Mouse (Mus musculus) skeletal muscle tissue, adult 2 months (tissue): ENCODE measurements around the gene Atxn7l3.
"Not testable (repeated sequence)": the region's sequence is repeated elsewhere in the genome, so short reads cannot be mapped to it uniquely, and the experiment has no call there.

ENCODE experiments used
- DNase-seq: peaks from one replicate; pipeline ENCODE4 v3.0.0-alpha.2; 2012; ENCODE audit warnings: low read depth, low spot score

Atxn7l3 gene

DNA sequence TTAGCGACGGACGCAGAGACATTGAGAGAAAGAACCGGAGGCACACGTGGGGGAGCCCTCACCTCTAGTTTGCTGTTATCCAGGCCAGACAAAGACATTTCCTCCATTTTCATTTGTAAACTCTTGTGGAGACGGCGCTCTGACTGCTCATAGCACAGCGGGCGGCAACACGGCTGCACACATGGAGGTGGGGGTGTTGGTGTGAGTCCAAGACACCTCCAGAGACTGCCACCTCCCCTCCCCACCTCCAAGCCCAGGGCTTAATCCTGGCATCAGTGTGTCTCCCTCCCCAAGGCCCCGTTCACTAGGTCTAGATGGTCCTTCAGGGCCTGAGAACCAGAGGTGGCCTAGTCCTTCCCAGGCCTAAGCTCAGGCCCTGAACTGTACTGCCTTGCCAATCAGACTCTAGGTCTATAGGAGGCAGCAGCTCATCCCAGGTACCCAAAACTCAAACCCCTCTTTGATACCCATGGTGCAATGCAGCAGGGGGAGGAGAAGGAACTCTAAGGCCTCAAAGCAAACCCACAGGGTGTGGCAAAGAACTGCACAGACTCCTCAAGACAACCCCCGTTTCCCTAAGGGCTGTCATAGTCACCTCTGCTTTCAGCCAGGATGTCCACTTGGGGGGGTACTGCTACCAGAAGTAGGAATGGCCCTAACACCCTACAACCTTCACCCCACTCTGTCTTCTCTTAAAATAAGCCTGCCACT lies 1.4 kb downstream of the Atxn7l3 start:
- DNase-seq, result no peak

DNA sequence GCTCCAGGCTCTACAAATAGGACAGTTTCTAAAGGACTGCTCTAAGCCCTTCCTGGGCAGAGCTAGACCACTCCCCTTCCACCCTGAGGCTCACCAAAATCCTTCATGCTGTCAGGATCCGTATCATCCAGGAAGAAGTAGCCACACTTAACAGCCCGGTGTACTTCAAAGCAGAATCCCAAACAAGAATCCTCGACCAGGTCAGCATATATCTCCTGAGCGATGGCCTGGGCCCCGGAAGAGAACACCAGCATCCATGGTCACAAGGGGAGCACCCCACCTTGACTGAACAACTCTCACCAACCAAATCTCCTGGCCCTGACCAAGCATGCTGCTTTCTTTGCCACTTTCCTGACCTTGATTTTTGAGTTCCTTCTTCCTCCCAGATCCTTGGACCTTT lies 2.0 kb downstream of the Atxn7l3 start:
- DNase-seq, result no peak

DNA sequence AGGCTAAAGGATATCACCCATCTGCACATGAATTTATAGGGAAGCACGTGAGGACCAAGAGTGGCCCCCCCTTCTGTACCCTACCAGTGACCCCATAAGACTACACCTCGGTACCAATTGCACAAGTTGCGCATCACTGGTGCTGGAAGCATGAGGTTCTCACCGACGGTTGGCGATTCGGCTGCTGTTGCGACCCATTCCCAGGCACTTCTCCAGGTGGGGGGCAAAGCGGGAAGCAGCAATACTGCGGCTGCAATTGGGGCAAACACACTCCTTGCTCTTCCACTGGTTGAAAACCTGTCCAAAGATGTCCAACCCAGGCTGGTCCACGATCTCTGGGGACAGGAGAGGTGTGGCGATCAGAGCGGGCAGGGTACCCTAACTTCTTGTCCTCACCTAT lies 2.5 kb downstream of the Atxn7l3 start:
- DNase-seq, result no peak

DNA sequence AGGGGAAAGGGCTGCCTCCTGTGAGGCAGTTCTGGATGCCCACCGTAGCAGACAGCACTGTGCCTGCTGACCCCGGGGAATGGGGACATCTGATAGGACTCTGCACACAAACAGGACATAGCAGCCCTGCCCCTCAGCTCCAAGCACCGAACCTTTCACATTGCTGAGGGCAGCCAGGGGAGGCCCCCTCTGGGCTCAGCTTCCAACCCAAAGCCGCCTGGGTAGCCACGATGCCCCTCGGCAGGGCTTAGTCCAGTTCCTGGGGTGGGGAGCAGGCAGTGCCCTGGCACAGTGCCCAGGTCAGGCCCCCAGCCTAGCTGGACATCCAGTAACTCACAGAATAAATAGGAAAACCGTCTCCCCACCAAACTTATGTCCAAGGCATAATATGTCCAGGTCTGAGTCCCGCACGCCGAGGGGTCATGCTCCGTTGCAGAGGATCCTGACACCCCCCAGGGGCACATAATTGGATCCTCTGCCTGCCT lies 5.3 kb downstream of the Atxn7l3 start:
- DNase-seq, result no peak

DNA sequence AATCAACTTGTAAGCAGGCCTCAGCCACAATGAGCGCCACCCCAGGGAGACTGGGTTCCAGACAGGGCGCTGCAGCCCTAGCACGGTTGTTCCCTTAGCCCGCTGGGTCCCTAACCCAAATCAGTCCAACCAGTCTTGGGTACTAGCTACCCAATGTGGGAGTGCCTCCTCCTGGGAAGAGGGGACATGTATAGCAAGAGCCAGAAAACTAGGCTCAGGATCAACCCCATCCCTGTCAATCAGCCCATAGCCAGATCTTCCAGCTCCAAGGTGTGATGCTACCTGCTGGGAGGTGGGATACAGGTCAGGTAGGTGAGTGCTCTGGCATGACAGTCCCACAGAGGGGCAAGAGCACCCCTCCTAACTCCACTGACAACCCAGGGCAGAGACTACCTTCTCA lies 6.3 kb downstream of the Atxn7l3 start:
- no peak for DNase-seq

DNA sequence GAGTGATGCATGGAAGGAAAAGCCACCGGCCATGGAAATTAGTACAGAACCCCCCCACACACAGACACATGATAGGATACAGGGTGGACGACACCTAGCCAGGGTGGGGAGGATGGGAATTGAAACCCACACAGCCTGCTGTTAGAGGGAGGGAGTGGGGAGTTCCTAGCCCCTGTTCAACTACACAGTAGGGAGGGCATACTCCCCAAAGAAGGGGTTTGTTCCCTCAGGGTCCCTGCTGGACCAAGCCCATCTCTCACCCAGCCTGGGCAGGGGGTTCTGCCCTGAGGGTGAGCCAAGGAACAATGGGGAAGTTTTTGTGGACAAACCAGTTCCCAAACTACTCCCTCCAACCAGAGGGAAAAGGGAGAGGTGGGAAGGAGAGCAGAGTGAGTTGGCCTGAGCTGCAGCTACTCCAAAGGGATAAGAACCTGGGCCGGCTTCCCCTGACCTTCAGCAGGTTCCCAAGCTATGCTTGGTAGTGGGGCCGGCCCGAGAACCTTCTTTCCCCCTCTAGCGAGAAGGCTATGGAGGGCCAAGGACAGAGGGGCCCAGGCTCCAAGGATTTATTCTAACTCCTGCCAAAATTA lies 6.8 kb downstream of the Atxn7l3 start:
- DNase-seq, result no peak

DNA sequence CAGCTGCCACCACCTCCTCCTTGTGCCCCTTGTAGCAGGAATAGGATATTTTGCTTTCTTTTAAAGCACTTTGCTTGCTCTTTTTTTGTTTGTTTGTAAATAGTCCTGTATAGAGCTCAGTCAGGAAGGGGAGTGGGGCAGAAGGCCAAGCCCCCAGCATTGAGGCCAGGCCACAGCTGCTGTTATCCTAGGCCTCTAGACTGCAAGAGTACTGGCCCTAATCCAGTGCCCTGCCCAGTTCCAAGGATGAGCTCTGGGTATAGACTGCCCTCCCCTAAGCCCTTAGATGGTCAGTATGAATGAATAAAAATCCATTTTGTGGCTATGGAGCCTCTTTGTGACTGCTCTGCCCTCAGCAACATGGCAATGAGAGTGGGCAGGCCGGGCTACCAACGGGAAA lies 7.5 kb downstream of the Atxn7l3 start:
- DNase-seq, result no peak

DNA sequence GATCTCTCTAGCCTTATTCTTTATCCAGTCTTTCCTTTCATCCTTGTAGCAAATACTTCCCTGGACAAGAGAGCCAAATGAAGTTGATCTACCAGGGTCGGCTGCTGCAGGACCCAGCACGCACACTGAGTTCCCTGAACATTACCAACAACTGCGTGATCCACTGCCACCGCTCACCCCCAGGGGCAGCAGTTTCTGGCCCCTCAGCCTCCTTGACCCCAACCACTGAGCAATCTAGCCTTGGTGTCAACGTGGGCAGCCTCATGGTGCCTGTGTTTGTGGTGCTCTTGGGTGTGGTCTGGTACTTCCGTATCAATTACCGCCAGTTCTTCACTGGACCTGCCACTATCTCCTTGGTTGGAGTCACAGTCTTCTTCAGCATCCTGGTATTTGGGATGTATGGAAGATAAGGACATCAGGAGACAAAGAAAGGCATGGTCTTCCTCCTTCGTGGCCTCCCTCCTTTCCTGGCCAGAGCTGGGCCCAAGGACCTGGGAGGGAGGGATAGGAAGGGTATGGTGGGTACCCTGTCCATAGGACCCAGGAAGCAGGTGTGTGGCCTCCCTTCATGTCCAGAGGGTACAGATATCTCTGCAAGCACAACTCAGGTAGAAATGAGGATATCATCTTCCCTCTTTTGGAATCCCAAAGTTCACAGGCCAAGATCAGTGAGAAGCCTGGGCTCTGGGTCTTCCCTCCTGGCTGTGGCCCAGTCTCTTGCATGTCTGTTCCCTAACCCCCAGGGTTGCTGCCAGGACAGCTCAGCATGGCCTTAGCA lies 8.2 kb downstream of the Atxn7l3 start:
- no peak for DNase-seq

DNA sequence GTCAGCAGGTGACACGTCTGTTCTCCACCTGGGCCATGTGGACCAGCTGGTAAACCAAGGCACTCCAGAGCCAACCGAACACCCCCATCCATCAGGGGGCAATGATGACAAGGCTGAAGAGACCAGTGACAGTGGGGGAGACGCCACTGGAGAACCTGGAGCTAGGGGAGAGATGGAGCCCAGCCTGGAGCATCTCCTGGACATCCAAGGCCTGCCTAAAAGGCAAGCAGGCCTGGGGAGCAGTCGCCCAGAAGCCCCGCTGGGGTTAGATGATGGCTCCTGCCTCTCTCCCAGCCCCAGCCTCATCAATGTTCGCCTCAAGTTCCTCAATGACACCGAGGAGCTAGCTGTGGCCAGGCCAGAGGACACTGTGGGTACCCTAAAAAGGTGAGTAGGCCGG lies 8.9 kb downstream of the Atxn7l3 start:
- no peak for DNase-seq

DNA sequence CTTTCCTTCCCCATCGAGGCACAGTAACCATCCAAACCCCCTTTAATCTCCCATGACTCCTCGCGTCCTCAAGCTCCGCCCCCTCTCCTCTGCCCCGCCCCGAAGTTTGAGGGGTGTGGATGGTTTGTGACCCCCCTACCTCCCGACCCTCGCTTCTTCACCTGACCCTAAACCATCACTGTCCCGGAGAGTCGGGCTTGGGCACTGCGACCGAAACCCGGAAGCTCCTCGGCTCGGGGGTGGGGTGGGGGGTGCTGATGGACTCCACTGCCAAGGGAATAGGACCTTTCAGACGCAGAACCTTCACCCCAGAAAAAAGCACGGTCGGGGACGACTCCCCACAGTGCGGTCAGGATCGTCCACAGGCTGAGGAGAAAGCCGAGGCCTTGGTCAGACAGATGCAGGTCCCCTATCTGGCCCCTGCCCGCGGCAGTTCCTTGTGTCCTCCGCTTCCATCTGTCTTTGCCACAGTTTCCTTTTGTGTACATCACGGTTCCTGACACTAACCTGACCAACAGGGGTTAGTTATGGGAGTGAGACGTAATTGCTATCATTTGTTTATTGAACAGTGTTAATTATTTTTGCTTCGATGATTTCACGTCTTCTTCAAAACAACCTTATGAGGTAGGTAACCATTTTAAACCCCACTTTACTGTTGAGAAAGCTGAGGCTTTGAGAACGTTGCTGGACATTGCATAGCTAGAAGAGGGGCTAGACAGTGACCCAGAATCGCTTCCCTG lies 11.2 kb downstream of the Atxn7l3 start:
- no peak for DNase-seq

DNA sequence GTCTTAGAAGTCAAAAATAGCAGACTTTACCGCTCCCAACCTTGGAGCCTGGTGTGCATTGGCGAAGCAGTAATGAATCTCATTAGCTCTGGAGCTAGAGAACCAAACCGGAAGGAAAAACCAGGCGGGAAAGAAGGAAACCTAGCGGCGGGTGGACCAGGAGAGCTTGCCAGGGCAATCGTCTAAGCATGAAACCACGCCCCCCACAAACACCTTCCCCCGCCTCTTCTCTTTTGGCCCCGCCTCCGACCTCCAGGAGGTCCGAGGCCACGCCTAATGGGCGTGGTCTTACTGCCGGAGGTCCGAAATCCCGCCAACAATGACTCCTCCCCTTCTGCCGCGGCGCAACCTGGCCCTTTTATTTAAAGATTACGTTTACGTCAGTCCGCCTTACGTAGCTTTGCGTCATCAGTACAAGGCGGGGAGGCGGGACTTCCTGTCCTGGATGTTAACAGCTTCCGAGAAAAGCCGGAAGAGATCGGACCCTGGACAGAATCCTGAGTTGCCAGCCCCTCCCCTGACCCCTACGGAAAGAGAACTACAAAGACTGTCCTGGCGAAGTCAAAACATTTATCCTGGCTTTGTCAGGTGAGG lies 11.8 kb downstream of the Atxn7l3 start, which contains the start of gene Tmub2:
TSS of gene Tmub2 (plus strand) at position 431 of the 594 bp plus-strand sequence.
- DNase-seq, result peak; percentile 99

DNA sequence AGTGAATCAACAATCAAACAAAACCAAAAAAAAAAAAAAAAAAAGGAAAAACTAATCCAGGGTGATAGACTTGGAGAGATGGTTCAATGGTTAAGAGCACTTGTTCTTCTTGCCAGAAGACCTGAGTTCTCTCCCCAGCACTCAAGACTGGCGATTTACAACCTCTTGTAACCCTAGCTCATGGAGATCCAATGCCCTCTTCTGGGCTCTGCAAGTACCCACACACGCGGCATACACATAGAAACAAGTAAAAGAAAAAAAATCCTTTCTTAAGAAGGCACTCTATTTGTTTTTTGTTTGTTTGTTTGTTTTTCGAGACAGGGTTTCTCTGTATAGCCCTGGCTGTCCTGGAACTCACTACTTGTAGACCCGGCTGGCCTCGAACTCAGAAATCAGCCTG lies 12.5 kb downstream of the Atxn7l3 start:
- no peak for DNase-seq

DNA sequence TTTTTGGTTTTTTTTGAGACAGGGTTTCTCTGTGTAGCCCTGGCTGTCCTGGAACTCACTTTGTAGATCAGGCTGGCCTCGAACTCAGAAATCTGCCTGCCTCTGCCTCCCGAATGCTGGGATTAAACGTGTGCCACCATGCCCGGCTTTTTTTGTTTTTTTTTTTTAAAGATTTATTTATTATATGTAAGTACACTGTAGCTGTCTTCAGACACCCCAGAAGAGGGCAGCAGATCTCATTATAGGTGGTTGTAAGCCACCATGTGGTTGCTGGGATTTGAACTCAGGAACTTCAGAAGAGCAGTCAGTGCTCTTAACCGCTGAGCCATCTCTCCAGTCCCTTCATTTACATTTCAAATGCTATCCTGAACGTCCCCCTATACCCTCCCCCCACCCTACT lies 16.2 kb downstream of the Atxn7l3 start:
- not testable (repeated sequence) for DNase-seq

DNA sequence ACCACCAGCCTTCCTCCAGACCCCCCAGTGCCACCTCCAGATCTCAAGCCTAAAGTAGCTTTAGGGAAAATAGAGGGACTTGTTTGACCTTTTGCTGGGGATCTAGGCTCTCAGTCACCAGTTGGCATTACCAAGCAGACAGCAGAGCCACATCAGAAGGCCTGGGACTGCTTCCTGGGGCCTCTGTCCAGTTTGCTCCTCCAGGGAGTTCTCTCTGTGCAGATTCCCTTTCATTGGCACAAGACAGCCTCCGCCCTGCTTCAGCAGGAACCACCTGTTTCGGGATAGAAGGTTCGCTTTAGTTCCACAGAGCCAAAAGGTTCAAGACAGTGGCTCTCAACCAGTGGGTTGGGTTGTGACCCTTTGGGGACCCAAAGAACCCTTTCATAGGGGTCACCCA lies 16.8 kb downstream of the Atxn7l3 start:
- peak; percentile 85 for DNase-seq

DNA sequence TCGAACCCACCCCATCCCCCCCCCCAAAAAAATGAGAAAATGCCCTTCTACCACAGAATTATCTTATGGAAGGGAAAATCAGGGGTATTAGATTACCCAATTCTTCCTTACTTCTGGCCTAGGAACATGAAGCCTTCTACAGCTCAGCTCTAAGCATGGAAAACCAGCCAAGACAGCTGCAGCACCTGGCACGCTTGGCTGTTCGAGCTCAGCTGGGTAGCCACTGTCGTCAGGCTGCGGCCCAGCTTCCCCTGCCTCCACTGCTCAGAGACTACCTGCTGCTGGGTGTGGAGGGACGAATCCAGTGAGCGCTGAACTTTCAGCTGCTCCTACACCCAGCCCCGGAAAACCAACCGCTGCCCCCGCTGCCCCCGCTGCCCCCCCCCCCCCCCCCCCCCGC lies 18.7 kb downstream of the Atxn7l3 start:
- DNase-seq, result peak; percentile 77

DNA sequence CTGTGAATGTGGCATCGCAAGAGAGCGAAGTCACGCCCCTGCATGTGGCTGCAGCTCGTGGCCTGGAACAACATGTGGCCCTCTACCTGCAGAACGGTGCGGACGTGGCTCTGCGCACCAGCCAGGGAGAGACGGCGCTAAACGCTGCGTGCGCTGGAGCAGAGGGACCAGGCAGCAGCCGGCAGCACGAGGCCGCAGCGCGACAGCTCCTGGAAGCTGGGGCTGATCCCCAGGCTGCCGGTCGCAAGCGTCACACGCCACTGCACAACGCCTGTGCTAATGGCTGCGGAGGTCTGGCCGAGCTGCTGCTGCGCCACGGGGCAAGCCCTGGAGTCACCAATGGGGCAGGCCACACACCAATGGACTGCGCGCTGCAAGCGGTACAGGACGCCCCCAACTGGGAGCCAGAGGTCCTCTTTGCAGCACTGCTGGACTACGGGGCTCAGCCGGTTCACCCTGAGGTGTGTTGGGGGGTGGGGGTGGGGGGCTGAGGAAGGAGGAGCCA lies 20.0 kb downstream of the Atxn7l3 start:
- no peak for DNase-seq

DNA sequence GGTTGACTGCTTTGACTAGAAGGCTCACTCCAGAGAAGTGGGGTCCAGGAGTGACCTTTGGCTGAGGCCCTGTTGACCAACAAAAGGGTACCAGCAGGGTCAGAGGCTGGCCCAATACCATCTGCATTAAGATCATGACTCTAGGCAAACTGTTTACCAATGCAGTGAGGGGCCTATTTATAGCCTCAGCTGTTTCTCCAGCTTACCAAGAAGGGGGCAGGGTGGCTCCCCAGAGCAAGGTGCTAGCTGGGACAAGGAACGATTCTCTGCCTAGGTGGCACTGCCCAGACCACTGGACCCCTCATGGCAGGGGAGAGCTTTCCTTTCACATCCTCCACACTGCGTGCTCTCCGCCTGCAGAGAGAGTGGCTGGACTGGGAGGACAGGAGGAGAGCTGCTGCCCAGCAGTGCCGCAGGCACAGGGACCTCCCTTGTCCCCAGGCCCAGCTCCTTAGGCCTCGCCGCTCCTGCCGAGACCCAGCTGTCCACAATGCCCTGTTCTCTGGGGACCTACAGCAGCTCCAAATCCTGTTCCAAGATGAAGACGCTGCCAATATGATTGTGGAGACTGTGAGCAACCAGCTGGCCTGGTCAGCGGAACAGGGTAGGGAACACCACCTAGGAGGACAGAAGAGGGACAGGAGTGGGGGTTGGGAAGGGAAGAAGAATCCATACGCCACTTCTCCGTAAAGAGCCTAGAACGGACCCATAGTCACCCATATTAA lies 27.7 kb downstream of the Atxn7l3 start, which contains the start of gene Asb16:
TSS of gene Asb16 (plus strand) at position 224 of the 725 bp plus-strand sequence.
- DNase-seq, result peak; percentile 77

DNA sequence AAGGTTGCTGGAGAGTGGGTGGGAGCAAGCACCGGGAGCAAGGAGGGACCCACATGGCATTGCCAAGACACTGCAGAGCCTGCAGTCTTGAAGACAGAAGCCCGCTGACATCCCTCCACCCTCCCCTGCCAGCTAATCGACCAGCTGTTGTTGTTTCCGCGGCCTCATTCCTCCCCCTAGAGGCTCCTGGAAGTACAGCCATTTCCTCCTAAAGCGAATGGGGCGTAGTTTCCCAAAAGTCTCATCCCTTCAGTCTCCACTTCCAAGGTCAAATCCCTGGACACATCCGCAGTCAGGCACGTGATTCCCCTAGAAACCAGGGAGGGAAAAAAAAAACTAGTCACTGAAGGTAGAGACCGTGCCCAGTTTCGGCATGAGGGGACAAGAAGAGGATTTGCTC lies 29.0 kb downstream of the Atxn7l3 start:
- DNase-seq, result peak; percentile 77

DNA sequence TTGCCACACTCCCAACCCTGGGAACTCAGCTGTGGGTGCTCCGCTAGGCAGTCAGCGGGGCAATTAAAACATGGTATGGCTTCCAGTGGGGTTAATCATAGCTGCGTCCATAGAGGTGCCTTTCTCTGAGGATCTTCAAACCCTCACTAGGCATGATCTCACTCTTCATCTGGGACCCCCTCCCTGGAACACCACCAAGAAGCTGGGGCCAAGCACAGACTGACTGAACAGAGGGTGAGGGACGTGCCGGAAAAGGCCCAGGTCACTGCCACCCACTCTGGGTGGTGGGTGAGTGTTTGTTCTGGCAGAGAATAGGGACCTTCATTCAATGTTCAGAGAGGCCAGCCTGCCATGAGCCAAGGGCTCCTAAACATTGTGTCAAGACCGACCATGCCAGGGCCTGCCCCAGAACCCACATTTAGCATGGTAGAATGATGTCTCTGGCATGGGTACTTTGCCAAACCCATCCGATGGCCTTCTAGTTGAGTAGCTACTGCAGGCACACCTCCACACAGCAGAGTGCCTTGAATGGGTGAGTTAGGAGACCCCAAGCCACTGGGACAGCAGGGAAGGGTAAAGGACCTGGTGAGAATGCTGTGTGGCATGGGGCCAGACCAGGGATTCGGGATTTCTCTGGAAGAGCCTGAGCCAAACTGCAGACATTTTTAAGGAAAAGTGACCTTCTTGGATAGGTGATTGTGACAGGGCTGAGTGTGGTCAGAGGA lies 29.6 kb downstream of the Atxn7l3 start:
- no peak for DNase-seq

DNA sequence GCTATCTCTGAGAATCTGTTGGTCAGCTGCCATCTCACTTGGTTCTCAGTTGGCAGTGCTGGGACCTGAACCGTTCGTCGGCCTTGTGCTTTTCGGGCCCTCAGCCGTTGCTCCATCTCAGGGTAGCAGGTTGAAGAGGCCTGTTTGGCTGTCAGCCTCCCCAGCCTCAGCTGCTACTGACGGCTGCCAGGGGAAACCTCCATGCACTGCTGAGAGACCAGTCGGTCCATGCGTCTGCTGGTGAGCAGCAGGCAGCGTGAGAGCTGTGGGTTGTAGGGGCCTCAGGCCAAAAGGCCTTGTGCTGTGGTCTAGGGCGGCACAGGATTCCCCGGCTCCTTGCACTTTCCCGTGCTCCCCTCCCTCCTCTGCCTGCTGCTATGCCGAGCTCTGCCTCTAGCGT lies 30.6 kb downstream of the Atxn7l3 start:
- DNase-seq, result no peak
